Mouse (Mus musculus) lung, adult 2 months (tissue): ENCODE measurements around the gene Cdc42.

Experiments used
- CTCF ChIP-seq: fragments of 200-500 bp; IDR thresholded peaks from 2 replicates; pipeline ENCODE4 v1.5.1; 2011; ENCODE audit warnings: mild to moderate bottlenecking, low read length, control low read depth; ENCODE audit not compliant: insufficient read depth
- POLR2A ChIP-seq: fragments of 200-500 bp; IDR thresholded peaks from 2 replicates; pipeline ENCODE4 v1.6.1; 2011; ENCODE audit warnings: low read depth, mild to moderate bottlenecking, control low read depth, low read length, borderline replicate concordance; ENCODE audit errors: extremely low read depth

DNA sequence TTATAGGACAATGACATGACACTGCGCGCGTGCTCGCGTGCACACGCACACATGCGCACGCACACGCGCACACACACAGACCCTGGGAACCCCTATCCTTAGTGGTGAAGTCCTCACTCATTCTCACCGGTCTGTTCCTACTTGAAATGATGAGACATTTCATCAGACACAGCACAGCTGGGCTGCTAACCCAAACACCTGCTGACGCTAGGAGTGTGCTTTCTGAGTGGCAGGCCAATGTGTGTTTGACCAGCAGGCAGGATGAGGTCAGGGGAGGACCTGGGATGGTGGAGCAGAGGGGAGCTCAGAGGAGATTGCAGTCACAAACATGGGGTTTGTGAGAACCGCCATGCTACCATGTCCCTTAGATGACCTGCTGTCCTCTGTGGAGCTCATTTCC is 57.3 kb downstream of the Cdc42 start:
- no peak for TF ChIP-seq POLR2A
- no peak for TF ChIP-seq CTCF
